Mouse (Mus musculus) frontal cortex, postnatal 36 days (tissue): Measurements from ENCODE around the gene Gm35549.
"Not testable (repeated sequence)": the region's sequence is repeated elsewhere in the genome, so short reads cannot be mapped to it uniquely, and the experiment has no call there.

Experiments
- DNase-seq, 2 experiments: peaks; one replicate each; pipeline ENCODE4 v3.0.0; 2022; ENCODE audit warnings: low spot score in 2 of 2

Gm35549 gene

DNA sequence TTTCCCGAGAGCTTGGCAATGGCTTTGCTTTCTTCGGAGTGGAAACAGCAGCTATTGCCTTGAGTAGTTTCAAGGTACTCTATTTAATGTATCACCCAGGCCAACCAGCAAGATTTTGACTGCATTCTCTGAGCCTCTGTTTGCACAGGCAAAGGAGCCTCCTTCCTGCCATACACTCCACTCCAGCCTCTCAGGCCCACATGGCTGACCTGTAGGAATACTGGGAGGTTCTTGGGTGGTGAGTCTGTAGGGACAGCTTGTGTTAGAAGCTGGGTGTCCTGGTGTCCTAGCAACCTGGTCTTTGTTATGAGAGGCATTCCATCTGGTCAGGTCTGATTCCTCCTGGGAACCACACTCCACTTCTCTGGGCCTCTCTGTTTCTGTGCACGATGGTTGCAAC lies at the start of gene Gm35549:
TSS of gene Gm35549 (minus strand) at position 276 of the 400 bp plus-strand sequence.
- no peak for DNase-seq

DNA sequence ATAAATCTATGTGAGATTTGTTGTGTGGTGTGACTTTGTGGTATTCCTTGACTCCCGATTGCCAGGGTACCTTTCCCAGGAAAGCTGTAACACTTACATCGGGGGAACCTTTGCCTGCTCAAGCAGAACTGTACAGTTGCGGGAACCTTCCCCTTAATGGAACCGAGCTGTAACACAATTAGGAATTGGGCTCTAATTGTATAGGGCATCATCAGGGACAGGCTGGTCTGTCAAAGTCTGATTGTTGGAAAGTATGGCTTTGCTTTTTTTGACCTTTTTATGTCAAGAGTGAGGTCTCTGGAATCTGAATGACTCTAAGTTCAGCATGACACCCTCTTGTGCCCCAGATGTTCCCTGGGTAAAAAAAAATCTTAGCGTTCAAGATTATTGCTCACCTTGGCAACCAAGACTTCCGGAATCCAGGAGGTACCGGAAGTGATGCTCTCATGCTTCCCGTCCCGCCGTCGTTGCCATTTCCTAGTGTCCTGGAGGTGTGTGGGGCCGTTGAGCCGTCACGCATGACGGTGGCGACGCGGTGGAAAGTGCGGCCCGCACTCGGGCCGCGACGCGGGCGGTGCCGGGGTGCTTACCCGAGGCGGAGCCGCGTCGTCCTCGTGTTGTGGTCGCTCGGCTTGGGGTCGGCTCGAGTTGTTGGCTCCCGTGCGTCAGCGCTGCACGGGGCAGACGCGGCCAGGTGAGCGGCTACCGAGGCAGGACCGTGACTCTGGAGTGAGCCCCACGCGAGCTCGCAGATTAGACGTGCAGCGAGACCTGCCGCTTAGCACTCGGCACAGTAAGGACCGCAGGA lies 42.7 kb upstream of the Gm35549 start:
- DNase-seq: peak; percentile 46 to 70

DNA sequence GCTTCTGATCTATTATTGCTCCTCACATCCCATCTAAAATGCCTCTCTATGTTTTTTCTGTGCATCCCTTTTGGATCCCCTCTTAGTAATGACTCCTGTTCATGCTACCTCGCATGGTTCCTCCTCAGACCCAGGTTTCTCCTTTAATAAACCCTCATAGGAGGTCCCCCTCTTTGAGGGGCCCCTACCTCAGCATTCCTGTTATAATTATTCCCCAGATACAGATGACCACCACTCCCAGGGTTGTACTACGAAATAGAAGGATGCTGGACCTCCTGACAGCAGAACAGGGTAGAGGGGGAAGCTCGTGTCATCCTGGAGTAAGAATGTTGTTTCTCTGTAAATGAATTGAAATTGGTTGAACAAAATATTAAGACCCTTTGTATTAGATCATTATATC lies 41.5 kb upstream of the Gm35549 start, which contains the start of gene Zkscan7:
TSS of gene Zkscan7 (plus strand) at position 301 of the 400 bp plus-strand sequence.
- no peak for DNase-seq

DNA sequence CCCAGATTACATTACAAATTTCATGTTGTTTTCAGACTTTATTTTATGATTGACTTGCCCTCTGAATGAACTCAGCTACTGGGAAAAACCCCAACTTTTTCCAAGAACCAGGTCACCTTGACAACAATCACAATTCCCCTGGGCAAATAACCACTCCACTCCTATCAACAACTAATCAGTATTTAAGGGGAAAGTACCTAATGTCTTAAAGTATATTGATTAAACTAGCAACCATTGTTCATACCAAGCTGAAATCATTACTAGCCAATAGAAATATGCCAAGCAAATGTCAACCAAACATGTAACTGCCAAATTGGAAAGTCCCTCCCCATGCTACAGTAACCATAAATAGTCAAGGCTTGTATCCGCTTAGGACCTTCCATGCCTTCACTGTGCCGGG lies 31.3 kb upstream of the Gm35549 start:
- no peak for DNase-seq

DNA sequence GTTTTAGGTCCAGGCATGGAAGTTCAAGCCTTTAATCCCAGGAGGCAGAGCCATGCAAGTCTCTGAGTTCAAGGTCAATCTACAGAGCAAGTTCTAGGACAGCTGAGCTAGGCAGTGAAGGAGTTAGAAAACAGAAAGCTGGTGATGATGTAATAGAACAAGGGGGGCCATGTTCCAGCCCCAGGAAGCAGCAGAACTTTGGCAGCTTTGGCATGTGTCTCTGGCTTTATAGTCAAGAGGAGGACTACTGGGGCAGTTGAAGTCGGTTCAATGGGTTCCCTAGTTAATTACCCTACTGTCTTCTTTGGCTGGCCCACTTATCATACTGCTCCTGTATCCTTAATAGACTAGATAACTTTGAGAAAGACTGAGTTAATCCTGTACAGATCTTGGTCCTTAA lies 30.8 kb upstream of the Gm35549 start:
- DNase-seq: no peak

DNA sequence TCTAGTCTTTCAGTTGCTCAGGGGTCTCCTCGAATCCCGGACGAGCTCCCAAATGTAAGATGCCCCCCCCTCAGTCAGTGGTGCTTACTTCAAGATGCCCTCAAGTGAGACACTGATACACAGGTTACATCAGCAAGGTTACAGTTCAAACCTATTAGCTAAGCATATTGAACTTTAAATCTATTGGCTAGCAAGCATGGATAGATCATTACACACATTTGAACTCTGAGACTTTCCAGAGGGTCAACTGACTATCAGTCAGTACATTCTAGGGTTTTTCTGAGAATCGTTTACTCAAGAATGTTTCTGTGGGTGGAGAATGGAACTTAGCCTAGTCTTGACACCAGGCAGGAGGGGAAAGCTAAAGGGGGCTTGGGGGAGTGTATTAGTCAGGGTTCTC lies 28.8 kb upstream of the Gm35549 start:
- no peak for DNase-seq

DNA sequence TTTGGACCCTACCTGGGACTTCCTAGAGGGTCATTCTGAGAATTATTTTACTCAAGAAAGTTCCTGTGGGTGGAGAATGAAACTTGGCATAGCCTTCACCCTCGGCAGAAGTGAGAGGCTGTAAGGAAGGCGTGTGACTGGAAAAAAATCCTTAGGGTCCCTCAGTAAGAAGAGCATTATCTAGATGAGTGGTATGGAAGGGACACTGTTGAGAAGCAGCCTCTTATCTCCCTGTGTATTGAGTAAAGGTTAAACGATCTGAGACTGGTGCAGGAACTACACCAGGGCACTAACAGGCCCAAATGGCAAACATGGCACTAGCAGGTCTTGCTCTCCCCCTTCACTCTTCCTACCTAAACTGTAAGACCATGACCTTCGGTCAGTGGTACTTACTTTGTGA lies 22.4 kb upstream of the Gm35549 start:
- no peak for DNase-seq

DNA sequence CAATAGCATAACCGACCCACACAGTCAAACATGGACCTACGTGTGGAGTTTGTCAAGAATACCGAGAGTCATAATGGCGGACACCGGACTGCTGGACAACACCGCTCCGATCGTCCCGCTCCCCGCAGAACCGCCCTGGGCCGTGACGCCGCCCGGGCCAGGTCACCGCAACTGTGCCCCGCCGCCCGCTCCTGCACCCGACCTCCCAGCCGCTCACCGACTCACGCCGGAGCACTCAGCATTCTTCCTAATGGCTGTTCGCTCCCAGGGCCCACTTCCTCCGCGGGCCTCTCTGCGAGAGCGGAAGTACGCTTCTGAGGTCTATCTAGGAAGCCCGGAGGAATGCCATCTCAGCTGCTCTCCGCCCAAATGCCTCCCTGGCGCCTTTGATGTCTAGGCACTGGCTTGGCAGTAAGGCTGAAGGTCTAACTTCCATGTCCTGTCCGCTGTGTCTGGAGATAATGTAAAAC lies 21.9 kb upstream of the Gm35549 start, which contains the start of gene Zfp445:
TSS of gene Zfp445 (minus strand) at position 310 of the 470 bp plus-strand sequence.
- peak; percentile 74 to 81 for DNase-seq

DNA sequence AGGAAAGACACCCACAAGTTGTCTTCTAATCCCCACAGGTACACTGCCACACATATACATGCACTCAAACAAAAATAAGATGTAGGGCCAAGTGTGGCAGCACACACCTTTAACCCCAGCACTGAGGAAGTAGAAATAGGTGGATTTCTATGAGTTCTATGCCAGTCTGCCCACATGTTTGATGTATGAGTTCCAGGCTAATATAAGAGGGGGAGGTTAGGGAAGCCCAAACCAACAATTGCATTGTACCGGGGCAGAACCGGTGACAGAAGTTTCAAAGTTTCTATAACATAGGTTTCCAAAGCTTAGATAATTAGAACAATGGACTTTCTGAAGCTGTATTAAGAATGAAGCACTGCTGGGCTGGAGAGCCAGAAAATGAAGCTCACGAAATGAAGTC lies 21.0 kb upstream of the Gm35549 start:
- no peak for DNase-seq

DNA sequence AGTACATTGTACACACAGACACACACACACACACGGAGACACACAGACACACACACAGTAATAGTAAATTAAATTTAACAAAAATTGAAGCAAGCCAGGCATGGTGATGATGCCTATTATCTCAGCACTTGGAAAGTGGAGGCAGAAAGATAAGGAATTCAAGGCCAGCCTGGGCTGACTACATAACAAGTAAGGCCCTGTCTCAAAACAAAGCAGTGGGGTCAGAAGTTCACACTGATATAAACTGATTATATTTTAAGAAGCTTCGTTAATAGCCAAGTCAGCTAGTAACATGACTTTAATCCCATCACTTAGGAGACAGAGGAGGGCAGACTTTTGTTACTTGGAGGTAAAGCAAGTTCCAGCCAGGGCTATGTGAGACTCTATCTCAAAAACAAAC lies 19.9 kb upstream of the Gm35549 start:
- DNase-seq: no peak

DNA sequence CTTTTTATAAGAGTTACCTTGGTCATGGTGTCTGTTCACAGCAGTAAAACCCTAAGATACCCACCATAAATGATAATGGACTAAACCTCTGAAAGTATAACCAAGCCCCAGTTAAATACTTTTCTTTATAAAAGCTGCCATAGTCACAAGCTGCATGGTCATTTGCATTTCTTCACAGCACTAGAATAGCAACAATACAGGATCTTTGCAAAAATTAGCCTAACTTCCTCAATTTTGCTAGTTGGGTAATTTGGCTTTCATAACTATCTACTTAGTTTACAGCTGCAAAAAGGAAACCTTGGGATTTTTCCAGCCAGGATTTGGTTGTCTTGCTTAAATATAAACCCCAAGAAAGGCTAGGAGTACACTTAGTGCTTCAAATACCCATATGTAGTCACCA lies 16.9 kb upstream of the Gm35549 start:
- DNase-seq: no peak

DNA sequence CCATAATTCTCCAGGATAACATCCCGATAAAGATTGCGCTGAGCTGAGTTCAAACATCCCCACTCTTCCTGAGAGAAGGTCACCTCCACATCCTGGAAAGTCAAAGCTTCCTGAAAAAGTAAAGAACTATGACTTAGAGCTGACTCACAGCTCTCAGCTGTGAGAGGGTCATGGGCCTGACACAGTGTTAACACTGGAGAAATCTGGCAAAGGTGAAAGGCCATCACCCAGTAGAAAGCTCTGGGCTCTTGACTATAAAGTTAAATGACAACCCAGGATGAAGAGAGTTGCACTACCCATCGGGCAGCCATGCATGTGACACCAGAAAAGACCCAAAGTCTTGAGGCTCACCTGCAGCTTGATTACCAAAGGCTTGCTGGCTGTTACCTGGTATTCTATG lies 12.9 kb upstream of the Gm35549 start:
- no peak for DNase-seq

DNA sequence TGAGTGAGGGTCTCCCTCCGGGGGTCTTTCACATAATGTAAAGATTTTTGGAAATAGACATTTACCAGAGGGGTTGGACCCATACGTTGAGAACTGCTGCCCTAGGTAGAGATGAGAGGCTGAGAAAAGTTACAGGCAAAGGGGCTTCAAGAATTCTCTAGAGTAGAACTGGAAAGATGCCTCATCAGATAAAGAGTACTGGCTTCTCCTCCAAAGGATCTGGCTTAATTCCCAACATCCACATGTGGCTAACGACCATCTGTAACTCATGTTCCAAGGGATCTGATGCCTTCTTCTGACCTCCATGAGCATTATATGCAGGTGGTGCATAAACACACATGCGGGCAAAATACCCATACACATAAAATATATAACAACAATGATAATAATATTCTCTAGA lies 11.8 kb upstream of the Gm35549 start:
- no peak for DNase-seq

DNA sequence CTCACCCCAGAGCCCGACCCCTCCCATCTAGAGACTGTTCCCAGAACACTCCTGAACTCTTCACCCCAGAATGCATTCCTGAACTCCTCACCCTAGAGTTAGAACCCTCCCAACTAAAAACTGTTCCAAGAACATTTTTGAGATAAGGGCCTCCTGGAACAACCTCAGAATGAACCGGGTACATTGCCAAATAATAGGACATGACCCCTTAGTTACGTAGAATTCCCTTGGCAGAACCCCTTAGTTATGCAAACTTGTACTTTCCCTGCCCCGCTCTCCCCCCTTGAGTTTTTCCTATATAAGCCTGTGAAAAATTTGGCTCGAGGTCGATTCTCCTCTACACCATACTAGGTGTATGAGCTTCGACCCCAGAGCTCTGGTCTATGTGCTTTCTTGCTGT lies 11.3 kb upstream of the Gm35549 start:
- not testable (repeated sequence) for DNase-seq

DNA sequence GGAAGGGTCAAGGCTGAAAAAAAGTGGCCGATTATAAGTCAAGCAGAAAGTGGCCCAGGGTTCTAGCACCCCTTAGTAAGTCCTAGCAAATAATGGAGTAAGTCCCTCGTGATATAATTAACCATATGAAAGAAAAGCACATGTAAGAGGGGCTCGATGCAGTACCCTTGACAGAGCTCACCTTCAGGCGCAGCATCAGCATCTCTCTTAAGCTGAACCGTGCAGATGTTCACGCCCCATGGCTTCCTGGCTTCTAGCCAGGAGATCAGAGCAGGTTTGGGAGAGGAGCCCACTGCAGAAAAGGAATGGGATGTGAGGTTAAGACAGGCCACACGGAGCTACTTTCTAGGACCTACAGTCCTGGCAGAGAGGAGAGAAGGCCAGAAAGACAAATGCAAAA lies 10.7 kb upstream of the Gm35549 start:
- no peak for DNase-seq

DNA sequence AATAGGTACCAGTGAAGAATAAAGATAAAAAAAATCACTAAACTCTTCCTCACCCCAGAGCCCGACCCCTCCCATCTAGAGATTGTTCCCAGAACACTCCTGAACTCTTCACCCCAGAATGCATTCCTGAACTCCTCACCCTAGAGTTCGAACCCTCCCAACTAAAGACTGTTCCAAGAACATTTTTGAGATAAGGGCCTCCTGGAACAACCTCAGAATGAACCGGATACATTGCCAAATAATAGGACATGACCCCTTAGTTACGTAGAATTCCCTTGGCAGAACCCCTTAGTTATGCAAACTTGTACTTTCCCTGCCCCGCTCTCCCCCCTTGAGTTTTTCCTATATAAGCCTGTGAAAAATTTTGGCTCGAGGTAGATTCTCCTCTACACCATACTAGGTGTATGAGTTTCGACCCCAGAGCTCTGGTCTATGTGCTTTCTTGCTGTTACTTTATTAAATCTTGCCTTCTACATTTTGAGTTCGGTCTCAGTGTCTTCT lies 4.0 kb upstream of the Gm35549 start:
- not testable (repeated sequence) for DNase-seq

DNA sequence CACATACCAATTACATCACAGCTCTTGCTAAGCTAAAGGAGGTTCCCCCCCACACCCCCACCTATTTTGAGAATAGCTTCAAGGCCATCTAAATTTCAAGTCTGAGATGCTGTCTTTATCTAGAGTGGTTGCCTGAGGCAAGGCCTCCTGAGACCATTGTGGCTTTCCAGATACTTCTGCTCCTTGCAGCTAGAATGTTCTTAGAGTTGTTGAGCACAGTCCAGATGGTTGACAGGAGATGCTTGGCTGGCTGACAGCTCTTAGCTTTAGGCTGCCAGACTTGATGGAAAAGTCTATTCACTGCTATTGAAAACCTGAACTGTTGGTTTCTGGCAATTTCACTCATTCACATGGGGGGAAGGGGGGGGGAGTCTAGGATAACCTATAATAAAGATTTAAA lies 2.3 kb upstream of the Gm35549 start:
- DNase-seq: peak; percentile 29 to 75

DNA sequence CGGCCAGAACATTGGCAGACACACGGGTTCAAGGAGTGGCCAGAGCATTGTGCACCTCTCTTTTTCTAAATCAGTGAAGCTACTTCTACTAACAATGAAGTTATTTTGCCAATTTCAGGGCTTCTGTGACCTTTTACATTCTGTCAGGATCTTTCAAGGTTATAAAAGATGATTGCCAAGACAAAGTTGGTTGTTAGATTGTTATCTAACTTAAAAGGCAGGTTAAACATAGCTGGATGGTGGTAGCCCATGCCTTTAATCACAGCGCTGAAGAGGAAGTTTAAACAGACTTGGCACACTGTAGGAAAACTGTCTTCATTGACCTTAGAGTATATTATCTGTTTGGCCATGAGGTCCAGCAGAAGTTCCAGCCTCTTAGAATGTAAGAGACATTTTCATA lies 1.8 kb upstream of the Gm35549 start:
- DNase-seq: no peak

DNA sequence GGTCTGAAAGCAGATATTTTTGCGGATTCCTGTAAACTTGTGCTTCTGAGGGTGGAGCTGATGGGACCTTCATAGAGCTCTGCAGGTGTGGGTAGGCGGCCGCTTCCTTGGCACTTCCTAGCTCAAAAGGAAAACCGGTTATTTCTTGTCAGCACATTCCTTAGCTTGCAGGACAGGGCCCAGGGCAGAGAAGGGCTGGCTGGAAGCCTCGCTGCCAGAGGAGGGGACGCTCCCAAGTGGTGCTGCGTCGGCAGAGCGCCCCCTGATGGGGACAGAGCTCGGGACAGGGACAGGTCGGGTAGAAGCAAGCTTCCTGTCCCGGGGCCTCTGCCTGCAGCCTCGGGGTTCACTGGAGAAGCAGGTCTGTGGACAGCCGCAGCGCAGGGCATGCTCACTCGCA lies 6.2 kb downstream of the Gm35549 start:
- DNase-seq: no peak

DNA sequence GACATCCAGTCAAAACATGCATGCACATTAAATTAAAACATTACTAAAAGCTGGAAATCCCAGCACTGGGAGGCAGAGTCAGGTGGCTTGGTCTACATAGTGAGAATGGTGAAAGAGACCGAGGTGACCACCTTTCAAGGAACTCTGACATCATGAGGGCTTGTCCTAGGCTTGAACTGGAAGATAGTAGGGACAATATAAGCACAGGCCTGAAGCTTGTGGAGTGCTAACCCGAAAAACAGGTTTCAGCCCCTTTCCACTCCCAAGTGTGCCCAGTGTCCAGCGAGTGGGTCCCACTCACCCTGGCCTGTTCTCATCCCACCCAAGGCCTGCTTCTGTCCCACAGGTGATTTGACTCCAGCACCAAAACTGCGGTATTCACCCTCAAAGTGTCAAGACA lies 6.6 kb downstream of the Gm35549 start:
- DNase-seq: no peak

DNA sequence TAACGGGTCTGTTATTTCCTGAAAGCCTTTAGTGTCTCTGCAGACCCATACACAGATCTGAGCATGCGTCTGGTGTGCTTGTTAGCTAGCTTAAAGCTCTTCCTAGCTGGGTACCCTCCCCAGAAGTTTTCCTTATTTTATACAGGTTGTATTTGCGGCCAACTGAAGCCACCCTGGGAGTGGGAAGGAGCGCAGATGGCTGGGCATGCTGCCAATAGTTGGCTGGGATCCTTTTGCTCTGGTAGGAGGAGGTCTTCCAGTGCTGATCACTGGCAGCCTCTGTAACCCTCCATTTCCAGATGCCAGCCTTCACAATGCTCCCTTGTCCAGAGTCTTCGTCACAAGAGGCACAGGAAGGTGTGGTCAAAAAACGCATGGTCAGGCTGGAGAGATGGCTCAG lies 7.0 kb downstream of the Gm35549 start:
- peak; percentile 66 to 68 for DNase-seq

DNA sequence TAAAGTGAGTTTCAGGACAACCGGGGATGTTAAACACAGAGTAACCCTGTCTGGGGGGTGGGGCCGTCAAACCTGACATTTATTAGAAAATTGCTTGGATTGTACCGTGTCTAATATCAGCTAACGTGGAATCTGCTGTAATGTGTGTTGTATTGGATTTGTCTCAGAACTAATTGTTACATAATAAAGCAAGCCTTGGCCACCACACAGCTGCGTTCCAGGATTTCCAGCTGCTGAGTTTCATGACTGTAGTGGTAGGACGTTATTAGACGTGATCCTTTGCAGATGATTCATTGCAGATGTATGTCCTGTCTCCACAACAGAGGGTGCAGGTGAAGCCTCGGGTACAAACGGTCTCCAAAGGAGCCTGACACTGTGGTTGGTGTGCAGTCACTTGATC lies 7.7 kb downstream of the Gm35549 start:
- DNase-seq: no peak

DNA sequence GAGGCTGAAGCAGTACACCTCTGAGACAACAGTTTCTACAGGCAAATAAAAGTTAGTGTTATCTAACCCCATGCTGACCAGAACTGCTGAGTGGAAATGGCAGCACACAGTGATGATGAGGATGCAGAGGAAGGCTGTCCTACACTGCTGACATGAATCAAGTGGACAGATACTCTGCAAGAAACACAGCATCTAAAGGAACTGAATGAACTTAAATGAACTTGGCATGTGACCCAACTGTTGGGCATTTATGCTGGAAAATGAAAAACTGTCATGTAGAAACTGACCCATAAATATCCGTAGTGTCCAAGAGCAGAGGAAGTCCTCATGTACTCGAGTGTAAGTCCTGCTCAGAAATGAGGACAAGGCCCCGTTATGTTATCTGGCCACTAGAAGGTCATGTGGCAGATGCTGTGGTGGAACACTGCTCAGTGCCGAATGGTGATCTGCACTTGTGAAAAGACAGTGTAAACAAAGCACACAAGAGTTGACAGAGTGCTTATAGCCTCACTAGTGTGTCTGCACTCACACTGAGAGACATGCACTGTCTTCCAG lies 13.9 kb downstream of the Gm35549 start:
- DNase-seq: no peak
